Mouse (Mus musculus): Measurements from ENCODE around the gene Stap2. TPM values are rescaled to one million over a fixed set of nuclear protein-coding genes. Genes with fewer than 3 reads are reported as not detected.

The Stap2 gene
- polyA plus RNA-seq, 1 experiment, result not detected

DNA sequence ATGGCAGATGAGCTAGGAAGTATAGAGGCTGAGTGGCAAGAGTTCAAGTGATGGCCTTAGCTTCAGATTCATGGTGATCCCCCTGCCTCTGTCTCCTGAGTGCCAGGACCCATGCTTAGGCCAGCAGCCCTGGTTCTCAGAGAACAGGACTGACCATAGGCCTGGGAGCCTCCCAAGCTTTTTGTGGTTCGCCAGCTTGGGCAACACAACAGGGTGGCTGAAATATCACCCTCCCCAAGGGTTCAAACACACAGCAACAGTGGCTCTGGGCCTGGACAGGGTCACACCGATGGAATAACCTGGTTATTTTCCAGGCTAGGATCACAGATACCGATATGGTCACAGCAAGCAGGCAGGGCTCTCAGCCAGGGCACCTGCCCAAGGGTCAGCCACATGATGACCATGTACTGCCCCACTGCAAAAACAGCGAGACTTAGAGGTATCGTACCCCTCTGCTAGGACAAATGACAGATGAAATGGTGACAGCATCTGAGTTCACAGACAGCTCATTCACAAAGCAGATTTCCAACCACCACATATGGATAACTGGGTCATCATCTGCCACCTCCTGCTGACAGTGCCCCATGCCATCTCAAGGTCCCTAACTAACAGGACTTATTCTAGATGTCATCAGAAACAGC, 22.5 kb upstream of the Stap2 start:
- TF ChIP-seq GATA1 (IDR thresholded peaks at IDR 0.05; ENCODE audit: low read length) (no peak), TAL1 (IDR thresholded peaks at IDR 0.05; ENCODE audit: low read length) (no peak)
- Histone ChIP-seq H3K4me1 (ENCODE audit: control insufficient read depth) (peaks cover 45% of the 10 kb centered on the region), H3K9me3 (ENCODE audit: control insufficient read depth, low read length) (no peaks in the 10 kb centered on the region), H3K4me3 (replicated peaks) (no peak overlapping the region), H3K27me3 (ENCODE audit: control insufficient read depth) (no peaks in the 10 kb centered on the region), H3K36me3 (ENCODE audit: control insufficient read depth) (peaks cover 92% of the 10 kb centered on the region)

DNA sequence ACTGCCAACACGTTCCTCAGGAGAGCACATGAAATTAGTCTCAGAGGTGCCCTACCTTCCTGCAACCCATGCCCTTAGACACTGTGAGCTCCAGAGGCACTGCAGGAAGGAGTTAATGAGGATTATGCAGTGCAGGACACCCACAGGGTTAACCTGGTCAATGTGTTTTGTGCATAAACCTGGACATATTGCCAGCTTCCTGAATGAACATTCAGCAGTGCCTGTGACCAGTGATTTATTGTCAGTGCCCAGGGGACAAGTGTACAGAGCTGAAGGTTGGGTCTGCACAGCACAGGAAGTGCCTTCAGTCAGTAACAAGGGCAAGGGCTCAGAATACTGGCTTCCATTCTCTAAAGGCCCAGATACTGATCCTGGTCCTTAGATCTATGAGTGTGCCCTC, 21.5 kb upstream of the Stap2 start:
- no peaks in the 10 kb centered on the region for H3K9me3 ChIP-seq (ENCODE audit: control insufficient read depth, low read length)
- no peak overlapping the region for H3K4me3 ChIP-seq (replicated peaks)
- no peaks in the 10 kb centered on the region for H3K27me3 ChIP-seq (ENCODE audit: control insufficient read depth)
- H3K4me1 ChIP-seq (ENCODE audit: control insufficient read depth), result peaks cover 37% of the 10 kb centered on the region
- no peak for TF ChIP-seq GATA1 (IDR thresholded peaks at IDR 0.05; ENCODE audit: low read length)
- TF ChIP-seq TAL1 (IDR thresholded peaks at IDR 0.05; ENCODE audit: low read length), result no peak
- H3K36me3 ChIP-seq (ENCODE audit: control insufficient read depth), result peaks cover 93% of the 10 kb centered on the region

DNA sequence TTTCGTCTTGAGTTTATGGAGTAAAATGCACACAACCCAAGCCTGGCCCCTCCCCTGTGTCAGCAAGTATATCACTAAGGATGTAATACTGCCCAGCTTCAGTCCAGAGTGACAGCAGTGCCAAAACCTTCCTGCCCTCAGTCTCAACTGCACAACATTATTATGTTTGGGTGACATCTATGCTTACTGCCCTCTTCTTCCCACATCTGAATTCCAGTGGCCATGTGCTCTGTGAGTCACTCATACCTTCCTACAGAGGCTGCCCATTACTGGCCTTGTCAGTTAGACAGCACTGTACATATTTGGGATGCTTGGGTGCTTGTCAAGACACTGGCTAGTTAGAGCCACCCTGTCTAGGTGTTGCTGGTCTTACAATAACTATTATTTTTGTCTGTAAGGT, 20.9 kb upstream of the Stap2 start:
- H3K36me3 ChIP-seq (ENCODE audit: control insufficient read depth), result peaks cover 95% of the 10 kb centered on the region
- peaks cover 37% of the 10 kb centered on the region for H3K4me1 ChIP-seq (ENCODE audit: control insufficient read depth)
- no peaks in the 10 kb centered on the region for H3K27me3 ChIP-seq (ENCODE audit: control insufficient read depth)
- no peaks in the 10 kb centered on the region for H3K9me3 ChIP-seq (ENCODE audit: control insufficient read depth, low read length)
- no peak for TF ChIP-seq TAL1 (IDR thresholded peaks at IDR 0.05; ENCODE audit: low read length)
- TF ChIP-seq GATA1 (IDR thresholded peaks at IDR 0.05; ENCODE audit: low read length), result no peak
- no peak overlapping the region for H3K4me3 ChIP-seq (replicated peaks)

DNA sequence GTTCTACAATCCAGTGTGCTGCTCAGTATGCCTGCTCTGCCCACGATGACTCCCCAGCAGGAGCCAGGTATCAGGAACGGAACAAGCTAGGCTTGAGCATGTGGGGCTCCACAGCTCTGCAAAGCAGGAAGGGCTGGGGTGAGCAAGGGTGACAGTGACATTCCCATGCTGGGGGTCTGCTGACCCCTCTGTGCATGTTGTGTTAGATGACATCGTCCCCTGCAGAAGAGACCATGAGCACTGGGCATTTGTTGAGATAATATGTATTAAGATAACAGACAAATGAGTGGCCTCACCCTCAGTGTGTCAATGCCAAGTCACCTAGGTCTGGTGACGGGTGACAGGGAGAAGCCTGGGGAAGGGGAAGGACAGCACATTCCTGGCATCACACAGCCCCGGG, 19.5 kb upstream of the Stap2 start:
- Histone ChIP-seq H3K4me3 (replicated peaks) (no peak overlapping the region), H3K4me1 (ENCODE audit: control insufficient read depth) (peaks cover 24% of the 10 kb centered on the region), H3K9me3 (ENCODE audit: control insufficient read depth, low read length) (no peaks in the 10 kb centered on the region), H3K27me3 (ENCODE audit: control insufficient read depth) (no peaks in the 10 kb centered on the region), H3K36me3 (ENCODE audit: control insufficient read depth) (peaks cover 96% of the 10 kb centered on the region)
- TF ChIP-seq TAL1 (IDR thresholded peaks at IDR 0.05; ENCODE audit: low read length) (no peak), GATA1 (IDR thresholded peaks at IDR 0.05; ENCODE audit: low read length) (no peak)

DNA sequence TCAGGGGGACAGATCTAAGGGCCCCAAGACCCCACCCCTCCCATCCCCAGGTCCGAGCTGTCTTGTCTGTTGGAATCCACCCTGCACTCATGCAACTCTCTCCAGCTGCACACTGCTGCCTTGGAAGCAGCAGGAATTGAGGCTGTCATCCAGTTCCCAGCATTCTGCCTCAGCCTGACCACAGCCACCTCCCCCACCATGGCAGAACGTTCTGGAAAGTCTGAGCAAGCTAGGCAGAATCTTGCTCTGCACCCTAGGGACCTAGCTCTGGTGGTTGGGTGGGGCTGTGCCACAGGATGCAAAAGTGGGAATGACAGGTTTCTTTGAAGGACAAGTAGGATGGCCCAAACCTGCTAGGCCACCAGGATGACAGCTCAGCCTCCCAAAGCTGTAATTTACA, 19.1 kb upstream of the Stap2 start:
- Histone ChIP-seq H3K4me3 (replicated peaks) (no peak overlapping the region), H3K36me3 (ENCODE audit: control insufficient read depth) (peaks cover 96% of the 10 kb centered on the region), H3K27me3 (ENCODE audit: control insufficient read depth) (no peaks in the 10 kb centered on the region), H3K9me3 (ENCODE audit: control insufficient read depth, low read length) (no peaks in the 10 kb centered on the region), H3K4me1 (ENCODE audit: control insufficient read depth) (peaks cover 20% of the 10 kb centered on the region)
- no peak for TF ChIP-seq GATA1 (IDR thresholded peaks at IDR 0.05; ENCODE audit: low read length)
- no peak for TF ChIP-seq TAL1 (IDR thresholded peaks at IDR 0.05; ENCODE audit: low read length)

DNA sequence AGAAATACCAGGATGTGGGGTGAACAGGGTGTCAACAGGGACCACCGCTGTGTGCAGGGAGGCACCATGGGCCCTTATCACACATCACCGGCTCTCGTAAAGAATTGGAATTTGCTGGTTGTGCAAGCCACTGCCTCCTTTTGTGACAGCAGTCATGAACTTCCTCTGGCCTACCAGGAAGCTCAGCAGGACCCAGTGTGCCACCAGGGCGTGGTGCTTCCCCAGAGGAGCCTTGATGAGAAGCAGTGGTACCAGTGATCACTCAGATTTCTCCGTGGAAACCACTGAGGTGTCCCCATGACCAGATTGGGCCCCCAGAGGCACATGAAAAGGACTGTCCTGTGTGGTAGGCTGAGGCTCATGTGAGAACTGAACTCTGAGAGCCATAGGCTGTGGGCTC, 18.0 kb upstream of the Stap2 start:
- Histone ChIP-seq H3K36me3 (ENCODE audit: control insufficient read depth) (peaks cover 96% of the 10 kb centered on the region), H3K27me3 (ENCODE audit: control insufficient read depth) (no peaks in the 10 kb centered on the region), H3K9me3 (ENCODE audit: control insufficient read depth, low read length) (no peaks in the 10 kb centered on the region), H3K4me1 (ENCODE audit: control insufficient read depth) (peaks cover 19% of the 10 kb centered on the region), H3K4me3 (replicated peaks) (no peak overlapping the region)
- no peak for TF ChIP-seq GATA1 (IDR thresholded peaks at IDR 0.05; ENCODE audit: low read length)
- TF ChIP-seq TAL1 (IDR thresholded peaks at IDR 0.05; ENCODE audit: low read length), result no peak

DNA sequence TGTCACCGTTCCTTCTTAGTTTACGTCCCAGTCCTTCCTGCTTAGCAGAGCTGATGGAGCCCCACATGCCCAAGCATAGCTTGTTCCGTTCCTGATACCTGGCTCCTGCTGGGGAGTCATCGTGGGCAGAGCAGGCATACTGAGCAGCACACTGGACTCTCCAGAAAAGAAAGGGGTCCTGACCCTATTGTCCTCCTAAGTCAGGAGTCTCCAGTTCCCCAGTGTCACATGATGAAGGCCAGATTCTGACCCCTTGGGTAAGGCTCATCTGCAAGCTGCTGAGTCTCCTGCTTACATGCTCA, 17.6 kb upstream of the Stap2 start:
- TF ChIP-seq TAL1 (IDR thresholded peaks at IDR 0.05; ENCODE audit: low read length) (no peak), GATA1 (IDR thresholded peaks at IDR 0.05; ENCODE audit: low read length) (no peak)
- peaks cover 96% of the 10 kb centered on the region for H3K36me3 ChIP-seq (ENCODE audit: control insufficient read depth)
- H3K4me1 ChIP-seq (ENCODE audit: control insufficient read depth), result peaks cover 19% of the 10 kb centered on the region
- no peaks in the 10 kb centered on the region for H3K9me3 ChIP-seq (ENCODE audit: control insufficient read depth, low read length)
- no peaks in the 10 kb centered on the region for H3K27me3 ChIP-seq (ENCODE audit: control insufficient read depth)
- no peak overlapping the region for H3K4me3 ChIP-seq (replicated peaks)

DNA sequence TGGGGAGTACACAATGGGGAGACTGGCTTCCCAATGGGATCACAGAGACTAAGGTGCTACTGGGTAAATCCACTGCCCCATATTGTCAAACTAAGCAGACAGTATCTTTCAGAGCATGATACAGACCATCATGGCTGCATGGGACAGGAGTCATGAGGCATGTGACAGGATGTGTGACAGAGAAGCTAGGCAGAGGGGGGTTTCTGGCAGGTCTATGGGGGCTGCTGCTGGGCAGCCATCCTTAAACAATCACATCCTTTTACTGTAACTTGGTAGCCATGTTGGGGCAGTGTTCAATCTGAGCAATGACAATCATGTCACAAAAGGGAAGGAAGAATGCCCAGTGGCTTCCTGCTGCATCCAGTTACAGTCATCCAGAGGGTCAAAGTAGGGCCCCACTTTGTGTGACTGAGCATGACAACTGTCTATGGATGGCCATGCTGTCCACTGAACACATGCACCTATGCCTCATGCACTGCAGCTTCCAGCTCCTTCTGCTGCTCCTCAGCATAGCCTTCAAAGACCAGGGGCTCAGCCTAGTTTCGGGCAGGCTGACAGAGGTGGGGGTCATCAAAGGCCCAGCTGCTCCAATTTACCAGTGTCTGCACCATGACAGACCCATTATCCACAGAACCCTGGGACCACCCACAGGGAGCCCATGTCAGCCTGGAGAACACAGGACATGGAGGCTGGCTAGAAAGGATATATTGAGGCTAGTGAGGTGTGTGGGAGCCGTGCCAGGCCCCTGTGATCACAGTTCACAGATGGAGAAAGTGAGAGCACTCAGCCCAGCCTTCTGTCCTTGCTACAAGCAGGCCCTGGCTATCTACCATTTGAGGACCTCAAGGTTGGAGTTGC, 17.0 kb upstream of the Stap2 start:
- Histone ChIP-seq H3K4me3 (replicated peaks) (no peak overlapping the region), H3K27me3 (ENCODE audit: control insufficient read depth) (no peaks in the 10 kb centered on the region), H3K9me3 (ENCODE audit: control insufficient read depth, low read length) (no peaks in the 10 kb centered on the region), H3K4me1 (ENCODE audit: control insufficient read depth) (peaks cover 16% of the 10 kb centered on the region), H3K36me3 (ENCODE audit: control insufficient read depth) (peaks cover 96% of the 10 kb centered on the region)
- TF ChIP-seq GATA1 (IDR thresholded peaks at IDR 0.05; ENCODE audit: low read length), result no peak

DNA sequence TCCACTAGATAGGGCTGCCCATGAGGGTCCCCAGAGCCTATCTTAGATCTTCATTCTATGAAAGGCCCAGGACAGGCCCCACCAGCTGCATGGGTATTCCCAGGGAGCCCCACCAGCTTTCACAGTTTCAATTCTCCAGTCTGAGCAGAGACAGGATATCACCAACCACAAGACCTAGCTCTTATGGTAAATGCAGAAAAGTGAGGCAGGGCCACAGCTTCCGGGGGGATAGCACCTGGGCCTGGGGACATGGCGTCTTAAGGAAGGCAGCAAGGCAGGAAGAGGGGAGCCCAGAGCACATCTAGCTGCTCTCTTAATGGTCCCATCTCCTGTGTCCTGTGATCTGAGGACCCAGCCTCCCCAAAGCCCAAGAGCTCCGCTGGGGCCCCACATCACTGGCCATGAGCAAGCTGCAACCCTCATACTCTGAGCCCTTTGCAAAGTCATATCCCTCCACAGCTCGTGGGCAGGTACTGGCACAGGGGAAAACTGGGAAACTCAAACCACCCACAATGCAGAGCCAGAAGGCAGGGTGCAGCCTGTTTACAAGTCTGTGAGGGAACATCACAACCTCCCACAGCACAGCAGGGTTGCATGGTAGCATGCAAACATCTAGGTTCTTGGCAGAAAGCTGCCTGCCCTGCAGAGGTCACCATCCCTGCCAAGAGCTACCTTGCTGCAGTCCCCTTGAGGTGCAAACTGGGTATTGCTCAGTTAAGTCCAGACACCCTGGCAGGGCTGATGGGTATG, 16.0 kb upstream of the Stap2 start:
- Histone ChIP-seq H3K4me1 (ENCODE audit: control insufficient read depth) (peaks cover 15% of the 10 kb centered on the region), H3K4me3 (replicated peaks) (no peak overlapping the region), H3K27me3 (ENCODE audit: control insufficient read depth) (no peaks in the 10 kb centered on the region), H3K9me3 (ENCODE audit: control insufficient read depth, low read length) (no peaks in the 10 kb centered on the region), H3K36me3 (ENCODE audit: control insufficient read depth) (peaks cover 96% of the 10 kb centered on the region)
- no peak for TF ChIP-seq TAL1 (IDR thresholded peaks at IDR 0.05; ENCODE audit: low read length)
- no peak for TF ChIP-seq GATA1 (IDR thresholded peaks at IDR 0.05; ENCODE audit: low read length)
